Mouse (Mus musculus) heart, adult 2 months (tissue): ENCODE measurements at regions not wholly inside any gene's neighbourhood (a gene's known extent, or its start where the extent isn't known, plus 50 kb on each side); places are given as distances from the start of the nearest gene placed in this dataset.

Experiments
- DNase-seq, 2 experiments: peaks; one replicate each; pipeline ENCODE4 v3.0.0; 2021
- H3K27ac ChIP-seq: fragments of 200-600 bp; 2 replicates; pipeline ENCODE4 v1.8.1; 2022
- H3K27me3 ChIP-seq: fragments of 200-500 bp; 2 replicates; pipeline ENCODE4 v1.6.1; 2012; ENCODE audit warnings: mild to moderate bottlenecking, low read length, inconsistent platforms, mixed read lengths; ENCODE audit not compliant: control insufficient read depth, insufficient read depth
- H3K36me3 ChIP-seq: fragments of 200-500 bp; 2 replicates; pipeline ENCODE4 v1.6.1; 2012; ENCODE audit warnings: low read length, inconsistent platforms; ENCODE audit not compliant: control insufficient read depth, insufficient read depth
- H3K4me1 ChIP-seq: fragments of 200-500 bp; 2 replicates; pipeline ENCODE4 v1.6.1; 2011; ENCODE audit warnings: low read length; ENCODE audit not compliant: control insufficient read depth, insufficient read depth
- H3K4me3 ChIP-seq: fragments of 200-600 bp; 2 replicates; pipeline ENCODE4 v1.8.1; 2022
- H3K79me2 ChIP-seq: fragments of 200-500 bp; replicated peaks from 2 replicates; pipeline ENCODE4 v1.6.1; 2012; ENCODE audit warnings: mild to moderate bottlenecking, inconsistent platforms, low read length, moderate library complexity, mixed read lengths; ENCODE audit not compliant: control insufficient read depth, insufficient read depth
- H3K9ac ChIP-seq: fragments of 200-500 bp; 2 replicates; pipeline ENCODE4 v1.6.1; 2012; ENCODE audit warnings: low read depth, mild to moderate bottlenecking, control low read depth, inconsistent platforms, low read length, mixed read lengths
- CTCF ChIP-seq: fragments of 200-600 bp; IDR thresholded peaks from 2 replicates; pipeline ENCODE4 v1.8.1; 2022; ENCODE audit warnings: antibody characterized with exemption, mild to moderate bottlenecking, moderate library complexity
- EP300 ChIP-seq: fragments of 200-500 bp; IDR thresholded peaks from 2 replicates; pipeline ENCODE4 v1.6.1; 2011; ENCODE audit warnings: low read depth, low read length, control low read depth; ENCODE audit not compliant: insufficient read depth
- POLR2A ChIP-seq: fragments of 200-500 bp; IDR thresholded peaks from 2 replicates; pipeline ENCODE4 v1.6.1; 2011; ENCODE audit warnings: mild to moderate bottlenecking, low read depth, low read length, control low read depth; ENCODE audit not compliant: insufficient read depth
- WGBS: fragments of 180-500 bp; shearing (Covaris S2); methylation state at CpG from one replicate; pipeline ENCODE4 v1.1.7; 2018; 5-methylcytosine and 5-hydroxymethylcytosine counted together
- intact Hi-C: fragments of 180-260 bp; cut with DNase I; formaldehyde crosslinking; loops from one replicate; pipeline ENCODE4 v1.15.1; 2025

- WGBS, result 52% methylated on average over 6 of the region's 6 CpGs
- DNase-seq, result no peak
- H3K36me3 ChIP-seq, result no peaks in the 10 kb centered on the region
- no peaks in the 10 kb centered on the region for H3K79me2 ChIP-seq
- H3K4me1 ChIP-seq, result no peaks in the 10 kb centered on the region; the same call in 1 of the 2 replicates
- H3K27ac ChIP-seq, result no peak overlapping the region
- H3K9ac ChIP-seq, result no peak overlapping the region
- no peaks in the 10 kb centered on the region for H3K27me3 ChIP-seq
- intact Hi-C loops, result no loop called here
- H3K4me3 ChIP-seq, result no peak overlapping the region
- TF ChIP-seq CTCF, result no peak
- TF ChIP-seq POLR2A, result no peak
- TF ChIP-seq EP300, result no peak
These were observed 363.9 kb downstream of the Phkb start for GRCm38 (mm10) chr8:86204421-86205229.

- no peaks in the 10 kb centered on the region; the same call in 1 of the 2 replicates for H3K4me1 ChIP-seq
- no peak overlapping the region for H3K27ac ChIP-seq
- intact Hi-C loops, result no loop called here
- WGBS, result 62% methylated on average over 9 of the region's 9 CpGs
- H3K4me3 ChIP-seq, result no peak overlapping the region
- no peak for DNase-seq
- H3K27me3 ChIP-seq, result no peaks in the 10 kb centered on the region
- TF ChIP-seq EP300 (no peak), POLR2A (no peak), CTCF (no peak)
- H3K79me2 ChIP-seq, result no peaks in the 10 kb centered on the region
- no peaks in the 10 kb centered on the region for H3K36me3 ChIP-seq
- H3K9ac ChIP-seq, result no peak overlapping the region
These were observed 362.3 kb downstream of the Phkb start for GRCm38 (mm10) chr8:86203107-86203506.

GRCm38 (mm10) chr8:86201830-86202229, 361.1 kb downstream of the Phkb start:
- TF ChIP-seq POLR2A (no peak), CTCF (no peak), EP300 (no peak)
- Histone ChIP-seq H3K27ac (no peak overlapping the region), H3K4me3 (no peak overlapping the region), H3K4me1 (no peaks in the 10 kb centered on the region; the same call in 1 of the 2 replicates), H3K9ac (no peak overlapping the region), H3K36me3 (no peaks in the 10 kb centered on the region), H3K79me2 (no peaks in the 10 kb centered on the region), H3K27me3 (no peaks in the 10 kb centered on the region)
- DNase-seq, result no peak
- WGBS, result 60% methylated on average over 4 of the region's 4 CpGs
- intact Hi-C loops, result no loop called here

GRCm38 (mm10) chr8:86192262-86192661, 351.5 kb downstream of the Phkb start:
- H3K27me3 ChIP-seq, result no peaks in the 10 kb centered on the region
- 71% methylated on average over 4 of the region's 4 CpGs for WGBS
- TF ChIP-seq POLR2A (no peak), EP300 (no peak), CTCF (no peak)
- H3K36me3 ChIP-seq, result no peaks in the 10 kb centered on the region
- no peaks in the 10 kb centered on the region for H3K4me1 ChIP-seq
- no peaks in the 10 kb centered on the region for H3K79me2 ChIP-seq
- no peak for DNase-seq
- intact Hi-C loops, result no loop called here
- H3K27ac ChIP-seq, result no peak overlapping the region
- H3K4me3 ChIP-seq, result no peak overlapping the region
- no peak overlapping the region for H3K9ac ChIP-seq

GRCm38 (mm10) chr8:86184671-86185070, 343.9 kb downstream of the Phkb start:
- H3K27ac ChIP-seq, result no peak overlapping the region
- H3K79me2 ChIP-seq, result no peaks in the 10 kb centered on the region
- intact Hi-C loops, result no loop called here
- H3K36me3 ChIP-seq, result no peaks in the 10 kb centered on the region
- no peaks in the 10 kb centered on the region for H3K27me3 ChIP-seq
- no peak for DNase-seq
- WGBS, result 80% methylated on average over 5 of the region's 5 CpGs
- H3K4me1 ChIP-seq, result no peaks in the 10 kb centered on the region
- no peak overlapping the region for H3K4me3 ChIP-seq
- TF ChIP-seq CTCF, result no peak
- TF ChIP-seq POLR2A, result no peak
- TF ChIP-seq EP300, result no peak
- no peak overlapping the region for H3K9ac ChIP-seq

- no peaks in the 10 kb centered on the region for H3K79me2 ChIP-seq
- WGBS, result 74% methylated on average over 3 of the region's 3 CpGs
- H3K4me1 ChIP-seq, result no peaks in the 10 kb centered on the region
- no peak overlapping the region for H3K4me3 ChIP-seq
- H3K27me3 ChIP-seq, result no peaks in the 10 kb centered on the region
- TF ChIP-seq EP300 (no peak), CTCF (no peak), POLR2A (no peak)
- intact Hi-C loops, result no loop called here
- no peak overlapping the region for H3K27ac ChIP-seq
- H3K36me3 ChIP-seq, result no peaks in the 10 kb centered on the region
- no peak overlapping the region for H3K9ac ChIP-seq
- no peak for DNase-seq
These were observed 340.0 kb downstream of the Phkb start for GRCm38 (mm10) chr8:86180793-86181192.
